Mouse (Mus musculus): ENCODE results near the gene Thsd4.
"Not testable (repeated sequence)": the region's sequence is repeated elsewhere in the genome, so short reads cannot be mapped to it uniquely, and the experiment has no call there.

Gene Thsd4

DNA sequence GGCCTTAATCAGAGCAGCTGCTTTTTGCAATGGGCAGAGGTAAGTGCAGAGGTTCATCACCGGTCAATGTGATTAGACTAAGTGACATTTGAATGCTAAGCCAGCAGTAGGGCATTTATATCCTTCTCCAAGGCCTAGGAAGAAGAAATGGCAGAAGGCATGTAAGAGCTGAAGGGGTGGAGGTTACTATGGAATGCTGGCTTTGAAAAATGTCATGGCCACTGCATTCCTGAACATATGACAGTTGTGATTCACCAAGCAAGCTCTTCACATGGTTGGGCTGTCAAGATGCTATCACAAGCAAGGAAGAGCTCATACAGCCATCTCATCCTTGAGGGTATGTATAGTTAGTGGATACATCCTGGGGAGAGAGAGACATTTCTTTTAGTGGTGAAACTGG, 313.0 kb downstream of the Thsd4 start:
- DNase-seq (ENCODE audit: low read depth) = no peak

DNA sequence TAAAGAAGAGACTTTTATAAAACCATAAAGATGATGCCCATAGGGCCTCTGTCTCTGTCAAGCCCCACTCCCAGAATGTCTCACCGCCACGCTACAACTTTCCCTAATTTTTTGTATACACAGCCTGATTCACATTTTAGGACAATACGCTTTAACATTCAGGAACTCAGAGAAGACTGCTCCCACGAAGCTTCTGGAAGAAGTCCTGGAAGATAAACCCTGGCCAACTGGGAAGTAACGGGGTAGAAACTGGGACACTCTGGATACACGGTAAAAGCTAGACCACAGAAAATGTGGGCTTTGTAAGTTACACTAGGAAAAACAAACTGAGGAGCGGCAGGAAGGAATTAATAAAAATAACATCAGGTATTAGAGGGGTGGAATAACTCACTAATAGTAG, 318.7 kb downstream of the Thsd4 start:
- DNase-seq (ENCODE audit: low read depth) = no peak

DNA sequence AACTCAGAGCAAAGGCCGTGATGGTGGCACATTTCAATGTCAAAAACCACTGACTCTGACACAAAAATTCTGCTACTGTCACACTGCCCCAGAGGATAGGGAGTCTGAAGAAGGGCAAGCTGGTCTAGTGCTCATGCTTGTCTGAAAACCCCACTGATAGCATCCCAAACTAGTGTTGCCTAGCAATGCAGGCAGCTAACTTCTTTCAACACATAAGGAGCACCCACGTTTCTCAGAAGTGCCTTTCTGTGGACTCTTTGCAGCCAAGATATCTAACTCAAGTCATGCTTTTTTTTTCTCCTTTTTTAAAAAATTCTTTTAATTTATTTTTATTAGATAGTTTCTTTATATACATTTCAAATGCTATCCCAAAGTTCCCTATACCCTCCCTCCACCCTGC, 321.4 kb downstream of the Thsd4 start:
- no peak for DNase-seq (ENCODE audit: low read depth)

DNA sequence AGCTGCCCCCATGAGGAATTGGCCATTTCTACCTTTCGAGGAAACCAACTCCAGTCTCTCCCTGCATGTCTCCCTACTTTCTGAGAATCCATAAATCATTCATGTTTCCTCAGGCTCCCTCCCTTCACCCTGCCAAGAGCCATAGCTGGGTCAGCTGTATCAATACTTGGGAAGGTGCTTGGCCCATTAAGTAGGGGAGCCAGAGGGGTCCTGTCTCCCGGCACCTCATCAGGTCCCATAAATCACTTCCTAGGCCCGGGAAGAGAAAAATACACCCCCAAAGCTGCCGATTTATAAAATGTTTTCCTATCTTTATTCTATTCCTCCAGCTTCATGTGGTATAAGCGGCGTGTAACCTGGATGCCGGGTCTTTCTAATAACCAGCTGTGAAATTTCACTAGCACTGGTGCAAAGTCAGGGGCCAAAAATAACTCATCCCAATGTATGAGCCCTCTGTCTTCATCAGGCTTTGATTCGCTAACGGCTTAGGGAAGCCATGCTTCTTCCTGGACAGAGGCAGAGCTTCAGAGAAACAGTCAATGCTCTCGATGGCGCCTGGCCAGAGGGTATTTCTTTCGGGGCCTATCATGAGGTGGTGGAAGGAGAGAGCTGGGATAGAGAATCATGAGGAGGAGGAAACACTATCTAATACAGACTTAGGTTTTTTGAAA, 323.2 kb downstream of the Thsd4 start:
- DNase-seq (ENCODE audit: low read depth) = no peak

DNA sequence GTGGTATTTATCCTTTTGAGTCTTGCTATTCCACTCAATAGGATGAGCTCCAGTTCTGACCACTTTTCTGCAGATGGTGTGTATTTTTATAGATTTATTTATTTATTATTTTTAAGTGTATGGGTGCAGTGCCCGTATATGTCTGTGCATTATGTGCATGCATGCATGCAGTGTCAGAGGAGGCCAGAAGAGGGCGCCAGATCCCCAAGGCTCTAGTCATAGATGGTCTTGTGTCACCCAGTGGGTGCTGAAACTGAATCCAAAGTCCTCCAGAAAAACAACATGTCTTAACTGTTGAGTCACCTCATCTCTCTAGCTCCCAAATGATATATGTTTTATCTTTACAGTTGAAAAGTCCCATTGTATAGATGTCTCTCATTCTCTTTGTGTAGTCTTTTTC, 326.3 kb downstream of the Thsd4 start:
- DNase-seq (ENCODE audit: low read depth) = no peak

DNA sequence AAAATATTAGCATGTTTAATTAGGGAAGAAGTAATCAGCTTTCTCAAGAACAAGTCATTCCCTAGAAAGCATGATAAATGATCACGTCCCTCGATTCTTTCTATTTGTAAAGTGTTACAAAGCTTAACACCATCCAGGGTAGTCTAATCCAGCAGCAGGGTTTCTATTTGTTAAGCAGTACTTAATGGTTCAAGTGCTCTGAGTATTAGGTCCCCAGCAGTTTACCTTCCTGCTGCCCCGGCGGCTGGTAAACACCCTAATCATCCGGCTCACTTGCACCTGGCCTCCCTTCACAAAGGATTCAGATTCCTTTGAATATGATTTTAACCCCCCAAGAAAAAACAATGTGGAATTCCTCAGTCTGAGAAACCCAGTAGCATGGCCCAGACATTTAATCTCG, 326.9 kb downstream of the Thsd4 start:
- no peak for DNase-seq (ENCODE audit: low read depth)

DNA sequence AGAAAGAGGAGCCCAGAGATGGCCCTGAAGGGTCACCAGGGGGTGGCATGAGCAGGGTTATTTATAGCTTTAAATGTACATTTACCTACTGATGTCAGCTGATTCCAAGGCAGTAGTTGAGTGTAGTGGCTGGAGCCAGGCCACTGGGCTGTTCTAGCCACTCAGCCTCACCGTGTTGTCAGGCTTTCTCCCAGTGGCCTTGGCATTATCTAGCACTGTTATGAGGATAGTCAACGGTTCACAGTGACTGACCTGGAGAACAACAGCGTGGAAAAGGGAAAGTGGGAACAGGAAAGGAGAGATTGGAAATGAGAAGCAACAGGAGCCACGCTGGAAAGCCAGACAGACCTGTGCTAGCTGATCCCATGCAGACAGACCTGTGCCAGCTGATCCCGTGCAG, 329.5 kb downstream of the Thsd4 start:
- DNase-seq (ENCODE audit: low read depth) = no peak

DNA sequence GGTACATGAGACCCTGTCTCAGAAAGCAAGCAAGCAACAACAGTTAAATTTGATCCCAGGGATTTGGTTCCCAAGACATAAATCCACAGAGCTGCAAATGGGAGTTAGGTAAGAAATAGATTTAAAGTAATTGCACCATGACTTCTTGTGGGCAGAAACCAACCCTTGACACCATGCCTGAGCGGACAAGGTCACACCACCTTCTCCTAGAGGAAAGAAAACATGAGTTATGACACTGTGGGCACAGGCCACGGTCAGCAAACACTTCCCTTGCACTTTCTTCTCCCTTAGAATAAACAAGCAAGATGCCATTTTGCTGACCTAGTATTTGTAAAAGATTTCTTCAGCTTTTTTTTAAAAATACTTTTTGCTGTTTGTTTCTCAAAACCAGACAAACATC, 334.4 kb downstream of the Thsd4 start:
- no peak for DNase-seq (ENCODE audit: low read depth)

DNA sequence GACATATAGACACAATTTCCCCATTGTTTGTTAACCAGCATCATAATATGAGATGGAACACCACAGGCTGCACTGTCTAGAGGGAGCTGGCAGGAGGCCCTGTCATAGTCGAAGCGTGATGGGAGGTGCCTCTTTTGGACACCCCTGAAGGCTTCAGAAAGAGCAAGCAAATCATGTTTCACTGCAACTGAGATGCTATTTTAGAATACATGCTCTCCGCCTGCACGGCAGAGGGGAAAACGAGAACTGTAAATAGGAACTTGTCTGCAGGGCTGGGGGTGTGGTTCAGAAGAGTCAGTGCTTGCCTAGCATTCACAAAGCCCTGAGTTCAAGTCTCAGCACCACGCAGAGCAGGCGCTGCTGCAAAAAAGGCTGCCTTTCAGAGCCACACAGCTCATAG, 334.9 kb downstream of the Thsd4 start:
- DNase-seq (ENCODE audit: low read depth) = no peak

DNA sequence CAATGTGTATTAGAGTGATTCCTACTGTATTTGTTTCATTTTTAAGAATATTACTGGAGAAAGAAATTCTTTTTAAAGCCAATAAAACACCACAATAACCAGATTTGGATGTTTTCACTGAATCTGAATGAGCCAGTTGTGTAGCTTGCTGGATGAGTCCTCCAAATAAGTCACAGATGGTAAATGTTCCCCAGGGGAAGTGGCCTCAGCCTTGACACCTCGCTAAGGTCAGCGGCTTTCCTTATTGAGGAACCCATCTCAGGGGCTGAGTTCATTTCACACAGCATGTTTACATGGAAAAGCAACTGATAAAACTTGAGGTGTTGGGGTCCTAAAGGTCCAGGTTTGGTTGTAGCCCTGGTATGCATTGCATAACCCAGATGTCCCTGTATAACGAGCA, 337.8 kb downstream of the Thsd4 start:
- no peak for DNase-seq (ENCODE audit: low read depth)

DNA sequence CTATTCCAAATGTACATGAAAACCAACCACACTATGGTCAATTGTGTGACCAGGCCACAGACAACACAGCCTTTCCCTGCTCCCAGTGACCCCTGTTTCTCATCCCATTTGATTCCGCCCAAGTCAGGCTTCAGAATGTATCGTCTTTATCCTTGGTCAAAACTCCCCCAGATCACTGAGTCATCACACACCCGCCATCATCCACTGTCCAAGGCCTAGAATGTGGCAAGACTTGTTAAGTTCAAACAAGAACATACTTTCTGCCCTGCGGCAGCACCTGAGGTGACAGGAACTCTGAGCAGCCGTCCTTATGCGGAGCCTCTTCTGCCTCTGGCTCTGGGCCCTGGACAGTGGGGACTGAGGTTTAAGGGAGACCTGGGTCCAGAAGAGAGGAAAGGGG, 339.5 kb downstream of the Thsd4 start:
- DNase-seq (ENCODE audit: low read depth) = no peak

DNA sequence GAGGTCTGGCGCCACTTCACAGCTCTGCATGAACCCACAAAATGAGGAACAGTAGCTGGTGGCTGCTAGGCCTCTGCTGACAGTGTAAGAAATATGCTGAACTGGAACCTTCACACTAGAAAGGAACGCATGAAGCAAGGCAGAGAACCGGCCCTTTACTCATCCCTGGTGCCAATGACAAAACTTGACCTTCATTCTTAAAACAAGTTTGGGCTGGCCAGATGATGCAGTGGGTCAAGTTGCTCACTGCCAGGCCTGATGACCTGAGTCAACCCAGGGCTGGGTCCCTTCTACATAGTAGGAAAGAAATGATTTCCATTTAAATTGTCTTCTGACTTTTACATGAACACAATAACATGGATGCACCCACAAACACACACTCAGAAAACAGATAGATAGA, 340.9 kb downstream of the Thsd4 start:
- DNase-seq (ENCODE audit: low read depth) = no peak

DNA sequence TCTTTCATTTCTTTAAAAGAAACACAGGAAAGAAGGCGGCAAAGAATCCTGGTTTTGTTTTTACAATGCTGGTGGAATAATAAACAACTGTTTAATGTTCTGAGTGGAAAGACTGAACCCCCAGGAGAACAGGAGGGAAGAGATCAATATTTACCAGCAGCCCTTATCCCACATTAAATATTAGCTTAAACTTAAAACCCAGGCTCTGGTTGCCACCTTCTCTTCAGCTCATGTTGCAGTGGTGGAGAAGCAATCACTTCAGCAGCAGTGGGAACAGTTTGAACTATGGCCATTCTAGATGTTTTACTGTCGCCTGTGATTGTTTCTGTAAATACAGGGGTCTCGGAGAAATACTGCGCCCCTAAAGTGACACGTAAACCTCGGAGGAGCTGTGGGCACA, 341.7 kb downstream of the Thsd4 start:
- DNase-seq (ENCODE audit: low read depth) = no peak

DNA sequence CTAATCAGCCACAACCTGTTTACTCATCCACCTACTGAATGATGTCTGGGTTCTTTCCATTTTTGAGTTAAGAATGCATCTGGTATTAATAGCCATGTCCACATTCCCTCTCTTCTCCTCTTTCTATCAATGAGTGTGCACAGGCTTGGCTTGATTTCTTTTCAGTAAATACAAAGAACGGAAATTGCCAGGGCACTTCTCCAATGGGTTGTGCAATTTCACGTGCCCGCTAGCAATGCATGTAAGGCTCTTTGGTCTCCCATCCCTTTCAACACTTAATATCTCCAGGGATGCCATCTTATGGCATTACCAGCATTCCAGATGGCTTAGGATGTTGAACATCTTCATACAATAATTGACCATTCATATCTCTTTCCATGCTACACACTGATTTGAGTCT, 345.5 kb downstream of the Thsd4 start:
- no peak for DNase-seq (ENCODE audit: low read depth)

DNA sequence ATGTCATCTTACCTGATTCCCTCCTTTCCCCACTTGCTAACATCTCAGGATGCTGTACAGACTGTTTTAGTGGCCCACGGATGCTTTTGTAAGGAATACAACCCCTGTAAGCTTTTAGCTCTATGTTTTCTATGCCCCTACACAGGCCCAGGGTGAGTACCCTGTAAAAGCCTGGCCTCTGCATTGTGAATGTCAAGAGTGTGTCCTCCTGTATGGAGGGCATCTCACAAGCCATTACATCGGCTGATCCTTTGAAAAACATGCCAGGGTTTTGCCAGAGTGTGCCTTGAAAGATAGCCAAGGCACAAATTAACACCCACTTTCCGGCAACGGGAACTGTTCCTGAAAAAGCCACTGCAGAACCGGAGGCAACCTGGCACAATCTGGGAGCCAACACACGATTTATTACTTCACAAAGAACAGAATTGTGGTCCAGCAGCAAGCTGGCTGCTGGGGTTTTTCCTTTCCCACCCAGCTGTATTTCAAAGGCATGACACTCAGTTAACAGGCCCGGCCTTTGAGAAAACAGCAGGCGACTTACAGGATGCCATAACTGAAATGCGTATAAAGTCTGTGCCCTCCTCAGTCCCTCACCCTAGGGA, 349.3 kb downstream of the Thsd4 start:
- DNase-seq (ENCODE audit: low read depth) = not testable (repeated sequence)

DNA sequence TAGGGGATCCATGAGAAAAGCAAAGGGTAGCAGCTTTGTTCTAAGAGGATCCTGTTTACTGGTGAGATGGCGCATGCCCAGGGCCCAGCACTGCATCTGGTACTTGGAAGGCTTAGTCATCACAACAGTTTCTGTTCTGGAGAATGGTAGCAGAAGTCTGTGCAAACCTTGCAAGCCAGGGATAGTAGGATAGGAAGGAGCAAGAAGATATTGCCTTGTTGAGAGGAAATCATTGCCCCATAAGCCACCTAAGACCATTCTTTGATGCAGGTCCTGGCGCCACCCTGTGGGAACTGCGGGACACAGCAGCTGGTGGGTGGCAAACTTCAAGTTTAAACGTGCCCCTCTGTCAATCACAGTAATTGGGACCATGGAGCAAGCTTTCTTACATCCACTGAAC, 354.9 kb downstream of the Thsd4 start:
- DNase-seq (ENCODE audit: low read depth) = no peak

DNA sequence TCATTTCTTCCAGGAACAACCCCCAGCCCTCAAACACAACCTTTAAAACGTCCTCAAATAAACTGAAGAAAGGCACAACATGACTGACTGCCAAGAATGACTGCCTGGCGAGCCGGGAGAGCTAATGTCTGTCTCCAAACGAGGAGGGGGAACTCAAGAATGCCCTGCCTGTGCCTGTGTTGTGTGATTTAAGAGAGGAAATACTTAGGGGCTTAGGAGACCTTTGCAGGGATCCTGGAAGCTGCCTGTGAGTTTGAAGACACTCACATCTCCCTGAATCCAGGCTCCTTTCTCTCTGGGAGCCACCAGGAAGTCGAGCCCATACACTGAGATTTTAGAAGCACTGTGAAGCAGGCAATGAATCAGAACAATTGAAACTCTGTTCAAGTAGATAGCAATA, 361.0 kb downstream of the Thsd4 start:
- no peak for DNase-seq (ENCODE audit: low read depth)

DNA sequence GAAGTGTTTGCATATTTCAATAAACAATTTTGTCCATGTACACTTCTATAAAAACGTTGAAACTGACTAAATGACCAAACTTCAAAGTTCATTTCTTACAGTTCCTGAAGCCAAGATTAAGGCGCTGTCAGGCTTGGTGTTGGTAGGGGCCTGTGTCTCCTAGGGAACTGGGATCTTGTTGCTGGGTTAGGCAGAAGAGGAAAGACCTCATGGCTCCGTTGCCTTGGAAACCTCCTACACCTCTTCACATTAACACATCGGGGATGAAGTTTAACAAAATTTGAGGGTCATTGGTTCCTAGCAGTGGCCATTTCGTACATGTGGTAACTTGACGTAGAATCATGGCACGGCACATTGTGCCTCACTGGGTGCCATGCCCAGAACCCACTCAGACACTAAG, 361.7 kb downstream of the Thsd4 start:
- DNase-seq (ENCODE audit: low read depth) = no peak

DNA sequence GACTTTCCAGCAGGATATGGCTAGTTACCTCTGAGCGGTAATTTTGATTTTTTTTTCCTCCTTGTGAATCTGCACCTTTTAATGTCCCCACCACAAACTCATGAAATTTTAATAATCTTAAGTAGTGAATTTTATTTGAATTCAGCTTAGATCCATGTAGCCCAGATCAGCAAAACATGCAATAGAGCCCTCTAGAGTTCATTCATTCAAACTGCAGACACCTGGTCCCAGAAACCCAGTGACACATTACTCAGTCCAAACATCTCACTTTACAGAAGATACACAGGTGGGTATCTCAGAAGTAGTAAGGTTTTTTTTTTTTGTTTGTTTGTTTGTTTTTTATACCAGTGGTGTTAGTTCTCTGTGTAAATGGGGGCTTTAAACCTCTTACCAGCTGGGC, 368.9 kb downstream of the Thsd4 start:
- DNase-seq (ENCODE audit: low read depth) = no peak

DNA sequence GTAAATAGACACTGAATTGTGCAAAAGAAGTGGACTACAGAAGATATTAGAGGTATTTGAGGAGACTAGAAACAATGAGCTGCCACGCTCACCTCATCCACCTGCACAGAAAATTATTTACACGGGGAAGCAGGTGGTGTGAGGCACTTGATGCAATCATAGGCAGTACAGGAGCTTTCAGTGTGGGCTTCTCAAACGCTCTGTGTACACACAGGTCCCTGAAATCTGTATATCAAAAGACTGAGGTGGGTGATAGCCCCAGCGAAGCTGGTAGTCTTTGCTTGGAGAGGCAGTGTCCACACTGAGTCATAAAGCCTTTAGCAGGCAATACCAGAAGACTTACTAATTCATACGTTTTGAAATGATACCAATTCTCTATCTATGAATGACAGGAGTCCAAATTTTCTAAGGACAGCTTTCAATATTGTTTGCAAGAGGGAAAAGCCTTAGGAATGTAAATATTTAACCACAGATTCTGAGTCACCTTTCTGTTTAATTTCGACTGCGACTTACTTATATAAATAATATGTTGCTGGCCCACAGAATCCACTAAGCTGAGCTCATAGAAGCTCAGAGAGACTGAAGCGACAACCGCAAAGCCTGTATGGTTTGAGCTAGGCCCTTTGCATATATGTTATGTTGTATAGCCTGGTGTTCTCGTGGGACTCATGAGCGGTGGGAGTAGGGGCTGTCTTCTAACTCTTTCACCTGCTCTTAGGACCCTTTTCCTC, 369.8 kb downstream of the Thsd4 start:
- no peak for DNase-seq (ENCODE audit: low read depth)

DNA sequence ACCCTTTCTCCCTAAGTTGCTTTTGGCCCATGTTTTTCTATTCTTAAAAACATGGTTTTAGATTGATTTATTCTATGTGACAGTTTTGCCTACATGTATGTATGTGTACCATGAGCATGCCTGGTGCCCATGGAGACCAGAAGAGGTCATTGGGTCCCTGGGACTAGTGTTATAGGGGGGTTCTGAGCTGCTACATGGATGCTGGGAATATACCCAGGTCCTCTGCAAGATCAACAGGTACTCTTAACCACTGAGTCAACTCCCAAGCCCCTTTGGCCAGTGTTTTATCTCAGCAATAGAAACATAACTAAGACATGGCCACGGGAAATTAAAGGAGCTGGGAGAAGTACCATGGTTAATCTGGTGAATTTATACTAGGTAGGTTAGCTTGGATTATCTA, 371.3 kb downstream of the Thsd4 start:
- no peak for DNase-seq (ENCODE audit: low read depth)

DNA sequence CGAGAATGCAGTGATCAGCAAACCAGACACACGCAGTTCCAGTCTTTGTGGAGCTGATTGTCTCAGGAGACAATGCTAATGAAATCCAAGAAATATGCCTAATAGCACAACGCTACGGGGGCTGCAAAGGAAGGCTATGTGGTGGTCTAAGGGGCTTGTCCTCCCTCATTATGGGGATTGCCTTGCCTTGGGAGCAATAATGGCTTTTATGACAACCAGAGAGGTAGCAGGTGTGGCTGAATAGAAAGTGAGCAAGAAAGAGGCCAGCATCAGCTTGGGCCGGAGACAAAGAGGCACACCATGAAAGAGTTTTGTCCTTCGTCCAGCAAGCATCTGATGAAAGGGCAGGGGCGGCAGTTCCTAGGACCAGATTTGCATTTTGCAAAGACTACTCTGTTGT, 372.9 kb downstream of the Thsd4 start:
- DNase-seq (ENCODE audit: low read depth) = no peak

DNA sequence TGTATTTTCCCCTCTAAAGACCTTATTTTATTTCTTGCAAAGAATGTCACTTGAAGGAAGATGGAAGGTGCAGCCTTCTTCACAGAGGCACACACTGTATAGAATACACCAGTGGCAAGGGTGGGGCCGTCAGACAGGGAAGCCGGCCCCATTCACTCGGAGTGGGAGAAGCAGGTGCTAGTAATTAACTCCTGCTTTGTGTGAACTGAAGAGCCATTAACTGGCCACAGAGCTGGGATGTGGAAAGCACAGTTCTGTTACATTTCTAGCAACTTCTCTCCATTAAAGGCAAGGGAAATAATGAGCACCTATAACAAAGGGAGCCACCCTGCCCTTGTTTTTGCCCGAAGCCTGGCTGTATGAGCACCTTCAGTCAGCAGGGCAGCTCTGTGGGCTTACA, 374.4 kb downstream of the Thsd4 start:
- no peak for DNase-seq (ENCODE audit: low read depth)

DNA sequence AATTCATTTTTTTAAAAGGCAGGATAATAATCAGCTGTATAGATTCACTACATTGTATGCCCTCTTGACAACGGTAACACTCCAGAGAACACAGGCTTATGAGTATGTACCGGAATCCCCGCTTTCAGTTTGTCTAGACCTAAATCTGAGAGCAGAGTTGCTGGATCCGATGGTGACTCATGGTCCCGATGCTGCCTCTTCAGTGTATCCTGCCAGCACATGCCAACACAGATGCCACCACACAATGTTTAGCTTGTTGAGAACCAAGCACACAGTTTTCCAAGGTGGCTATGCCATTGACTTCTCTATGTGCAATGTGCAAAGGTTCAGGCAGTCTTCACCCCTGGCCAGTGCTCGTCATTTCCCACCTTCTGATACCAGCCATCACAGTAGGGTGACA, 378.0 kb downstream of the Thsd4 start:
- no peak for DNase-seq (ENCODE audit: low read depth)

All from naive thymus-derived CD4-positive, alpha-beta T cell, adult 2 months (primary cell).